Mouse (Mus musculus) heart, adult 8-10 months (tissue): ENCODE data around the gene Ube4a. TPM values are rescaled to one million over a fixed set of nuclear protein-coding genes. Genes with fewer than 3 reads are reported as not detected.

ENCODE experiments used
- DNase-seq: peaks from one replicate; pipeline ENCODE4 v3.0.0; 2022; ENCODE audit warnings: low spot score
- total RNA-seq, 4 experiments: library from RNA; stranded (reverse); gene quantifications; 2 replicates each; pipeline ENCODE4 v1.2.4; 2022

The Ube4a gene
- total RNA-seq, 4 experiments from 2014 or later: 33.8 to 42.1 (median 35.3) TPM

DNA sequence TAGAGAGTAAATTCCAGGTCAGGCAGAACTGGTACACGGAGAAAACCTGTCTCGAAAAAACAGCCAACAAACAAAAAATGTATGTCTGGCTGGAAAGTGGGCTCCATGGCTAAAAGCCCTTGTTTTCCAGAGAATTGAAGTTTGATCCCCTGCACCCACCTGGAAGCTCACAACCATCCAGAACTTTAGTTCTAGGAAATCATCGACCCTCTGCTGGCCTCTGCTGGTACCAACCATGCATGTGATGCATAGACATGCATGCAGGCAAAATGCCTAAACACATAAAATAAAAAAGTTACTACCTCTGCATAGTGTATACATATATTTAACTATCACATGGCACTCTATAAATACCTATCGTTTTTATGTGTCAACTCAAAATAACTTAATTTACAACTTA, 65.0 kb downstream of the Ube4a start:
- DNase-seq: no peak

- no peak for DNase-seq
Observed at GRCm38 (mm10) chr9:44899716-44900115, 65.7 kb downstream of the Ube4a start.

DNA sequence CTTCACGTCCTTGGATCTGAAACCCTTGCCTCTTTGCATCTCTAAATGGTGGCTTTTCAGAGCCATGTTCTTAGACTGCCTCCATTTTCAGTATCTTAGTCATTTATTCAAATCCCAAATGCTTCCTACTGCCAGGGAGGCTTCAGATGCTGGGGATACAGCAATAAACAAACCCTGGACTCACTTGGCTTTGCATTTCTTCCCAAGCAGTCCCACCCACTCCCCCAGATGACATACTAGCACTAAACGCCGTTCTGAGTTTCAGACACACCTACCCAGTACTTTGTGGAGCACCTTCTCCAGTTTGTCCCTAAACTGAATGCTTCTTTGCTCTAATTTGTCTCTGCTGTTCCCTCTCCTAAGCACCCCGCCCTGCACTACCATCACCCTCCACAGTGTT, 68.4 kb downstream of the Ube4a start:
- no peak for DNase-seq

- no peak for DNase-seq
Observed at GRCm38 (mm10) chr9:44892664-44893063, 72.7 kb downstream of the Ube4a start.

GRCm38 (mm10) chr9:44891210-44891609, 74.2 kb downstream of the Ube4a start:
- no peak for DNase-seq

DNA sequence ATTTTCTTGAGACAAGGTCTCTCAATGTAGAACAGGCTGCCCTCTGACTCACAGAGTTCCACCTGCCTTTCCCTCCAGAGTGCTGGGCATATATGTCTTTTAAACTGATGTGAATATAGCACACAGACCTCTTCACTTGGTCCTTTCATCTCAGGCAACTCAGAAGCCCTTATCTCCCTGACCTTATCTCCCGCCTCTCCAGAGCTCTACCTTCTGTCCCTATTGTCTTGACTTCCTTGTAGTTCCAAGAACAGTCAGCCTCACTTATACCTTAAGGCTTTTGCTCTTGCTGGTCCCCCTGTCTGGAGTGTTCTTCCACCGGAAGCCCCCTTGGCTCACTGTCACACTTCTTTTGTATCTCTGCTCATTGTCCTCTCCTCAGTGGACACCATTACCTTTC, 75.3 kb downstream of the Ube4a start:
- no peak for DNase-seq

DNA sequence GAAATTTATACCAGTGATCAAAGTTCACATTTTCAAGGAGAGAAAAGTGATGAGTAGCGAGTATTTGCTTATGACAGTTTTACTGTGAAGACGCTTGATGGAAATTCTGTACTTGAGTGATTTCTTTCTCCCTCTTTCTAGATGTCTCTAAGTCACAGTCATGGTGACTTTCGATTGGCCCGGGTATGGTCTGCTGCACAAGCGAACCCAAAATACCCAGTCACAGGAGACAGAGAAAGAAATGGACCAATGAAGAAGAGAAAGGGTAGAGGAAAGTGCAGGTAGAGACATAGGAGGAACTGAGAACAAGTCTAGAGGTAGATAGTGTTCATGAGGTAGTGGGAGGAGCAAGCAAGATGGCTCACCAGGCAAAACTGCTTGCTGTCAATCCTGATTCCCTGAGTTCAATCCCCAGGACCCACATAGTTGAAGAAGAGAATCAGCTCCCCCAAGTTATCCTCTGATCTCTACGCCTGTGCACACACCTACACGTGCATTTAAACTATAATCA, 77.2 kb downstream of the Ube4a start:
- no peak for DNase-seq

DNA sequence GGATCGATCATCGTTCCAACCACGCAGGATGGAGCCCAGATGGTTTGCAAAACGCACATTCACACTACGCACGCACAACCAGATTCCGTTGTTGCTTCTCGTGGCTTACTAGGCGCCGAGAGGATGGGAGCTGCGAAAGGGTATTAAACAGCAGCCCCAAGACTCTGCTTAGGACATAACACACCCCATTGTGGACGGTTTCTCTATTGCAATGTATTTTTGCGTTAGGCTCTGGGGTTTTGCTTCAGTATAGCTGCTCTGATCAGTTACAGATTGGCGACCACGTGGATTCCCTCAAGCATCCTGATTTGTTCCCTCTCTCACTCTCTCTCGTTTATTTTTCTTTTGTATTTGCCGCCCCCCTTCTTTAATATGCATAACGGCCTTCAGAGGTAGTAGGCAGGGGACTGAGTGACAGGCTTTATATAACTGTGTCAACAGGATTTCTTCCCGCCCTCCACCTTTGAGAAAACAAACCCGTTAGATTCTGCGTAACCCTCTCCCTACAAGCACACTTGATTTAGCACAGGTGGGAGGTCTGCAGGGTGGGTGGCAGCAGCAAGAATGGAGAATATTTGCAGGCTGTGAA, 82.3 kb downstream of the Ube4a start:
- no peak for DNase-seq

DNA sequence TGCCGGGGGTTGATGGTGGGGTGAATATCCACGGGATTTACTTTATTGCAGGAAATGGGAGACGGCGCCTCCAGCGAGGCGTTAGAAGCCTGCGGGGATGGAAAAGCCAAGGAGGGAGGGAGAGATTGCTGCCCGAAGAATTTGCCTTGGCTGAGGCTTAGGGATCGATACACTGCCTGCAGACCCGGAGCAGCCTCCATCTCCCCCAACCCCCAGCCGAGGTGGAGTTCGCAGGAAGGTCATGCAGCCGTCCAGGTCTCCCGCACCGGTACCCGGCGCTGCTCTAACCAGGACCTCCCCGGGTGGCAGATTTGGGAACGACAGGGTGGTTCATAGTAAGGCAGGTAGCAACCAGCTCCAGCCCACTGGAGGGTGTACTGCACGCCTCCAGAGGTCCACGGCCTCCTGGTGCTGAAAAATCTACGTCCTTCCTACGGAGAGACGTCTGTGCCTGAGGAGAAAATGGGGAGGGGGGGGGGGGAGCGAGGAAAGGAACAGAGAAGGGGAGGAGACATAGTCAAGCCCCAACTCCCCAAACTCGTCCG, 82.9 kb downstream of the Ube4a start:
- no peak for DNase-seq

DNA sequence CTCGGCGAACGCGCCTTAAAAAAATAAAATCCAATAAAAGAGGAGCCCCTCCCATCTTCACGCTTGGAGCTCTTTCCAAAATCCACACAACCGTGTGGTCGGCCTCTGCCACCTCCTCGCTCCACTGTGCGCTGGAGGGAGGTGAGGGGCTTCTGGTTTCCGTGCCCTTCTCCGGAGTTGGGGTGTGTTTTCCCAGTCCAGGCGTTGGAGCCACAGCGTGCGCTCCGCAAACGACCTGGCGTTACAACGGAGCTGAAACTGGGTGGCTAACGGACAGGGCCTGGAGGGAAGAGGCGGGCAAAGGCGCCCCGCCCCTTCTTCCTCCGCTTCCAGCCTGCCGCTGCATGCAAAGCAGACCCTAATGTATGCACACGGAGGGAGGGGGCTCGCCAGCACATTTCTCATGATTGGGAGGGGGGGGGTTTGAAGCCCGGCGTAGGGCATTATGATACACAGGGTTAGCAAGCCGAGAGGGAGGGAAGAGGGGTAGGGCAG, 83.4 kb downstream of the Ube4a start:
- DNase-seq: peak; percentile 69

DNA sequence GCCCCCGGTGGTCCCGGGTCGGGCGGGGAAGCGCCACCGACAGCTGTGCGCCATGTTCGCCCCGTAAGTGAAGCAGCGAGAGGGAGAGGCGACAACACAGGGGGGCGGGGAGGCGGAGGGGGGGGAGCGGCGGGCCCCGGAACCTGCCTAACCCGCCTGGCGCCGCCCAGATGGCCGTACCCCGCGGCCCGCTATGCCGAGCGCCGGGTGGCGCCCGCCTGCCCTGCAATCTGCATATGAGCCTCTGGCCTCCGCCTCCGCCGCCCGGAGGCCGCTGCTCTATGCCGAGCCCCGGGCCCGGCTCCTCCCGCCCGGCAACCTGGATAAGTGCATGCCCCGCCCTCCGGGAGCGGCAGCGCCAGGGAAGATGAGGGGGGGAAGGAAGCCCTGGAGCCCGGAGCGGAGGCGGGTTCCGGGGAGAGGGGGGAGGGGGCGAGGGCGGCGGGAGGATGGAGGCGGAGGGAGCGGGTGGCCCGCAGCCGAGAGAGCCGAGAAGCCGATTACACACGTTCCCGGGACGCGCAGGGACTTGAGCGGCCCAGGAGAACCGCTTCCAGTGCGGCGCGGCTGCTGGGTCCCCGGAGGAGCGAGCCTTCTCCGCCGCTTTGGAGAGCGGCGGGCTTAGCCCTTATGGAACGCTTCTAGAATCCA, 84.1 kb downstream of the Ube4a start, which contains the start of gene Kmt2a:
Kmt2a (minus strand) TSS at position 76 of the 651 bp plus-strand sequence.
- DNase-seq: peak; percentile 94

- no peak for DNase-seq
Observed at GRCm38 (mm10) chr9:44880309-44881081, 84.9 kb downstream of the Ube4a start.

DNA sequence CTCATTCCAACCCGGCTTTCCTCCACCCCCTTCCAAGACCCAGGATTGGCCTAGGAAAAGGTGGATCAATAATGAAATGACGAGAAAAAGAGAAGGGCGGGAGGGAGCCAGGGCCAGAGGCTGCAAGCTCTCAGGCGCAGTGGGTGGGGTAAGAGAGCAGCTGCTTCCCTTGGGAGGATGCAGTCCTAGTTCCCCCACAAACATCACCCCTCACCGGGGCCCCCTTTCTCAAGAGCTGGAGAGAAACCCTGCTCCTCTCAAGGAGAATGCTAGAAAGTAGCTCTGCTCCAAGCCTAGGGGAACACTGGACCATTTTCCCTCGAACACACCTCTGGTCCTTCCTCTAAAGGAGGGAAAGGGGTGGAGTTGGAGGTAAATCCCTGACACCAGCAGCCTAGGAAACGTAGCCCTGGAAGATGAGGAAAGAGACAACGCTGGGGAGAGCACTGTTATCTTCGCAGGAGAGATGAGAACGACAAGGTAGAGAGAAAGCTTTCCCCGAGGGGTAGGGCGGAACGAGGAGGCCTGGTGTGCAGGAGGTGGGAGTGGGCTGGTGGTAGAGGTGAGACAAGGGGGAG, 85.6 kb downstream of the Ube4a start:
- no peak for DNase-seq

DNA sequence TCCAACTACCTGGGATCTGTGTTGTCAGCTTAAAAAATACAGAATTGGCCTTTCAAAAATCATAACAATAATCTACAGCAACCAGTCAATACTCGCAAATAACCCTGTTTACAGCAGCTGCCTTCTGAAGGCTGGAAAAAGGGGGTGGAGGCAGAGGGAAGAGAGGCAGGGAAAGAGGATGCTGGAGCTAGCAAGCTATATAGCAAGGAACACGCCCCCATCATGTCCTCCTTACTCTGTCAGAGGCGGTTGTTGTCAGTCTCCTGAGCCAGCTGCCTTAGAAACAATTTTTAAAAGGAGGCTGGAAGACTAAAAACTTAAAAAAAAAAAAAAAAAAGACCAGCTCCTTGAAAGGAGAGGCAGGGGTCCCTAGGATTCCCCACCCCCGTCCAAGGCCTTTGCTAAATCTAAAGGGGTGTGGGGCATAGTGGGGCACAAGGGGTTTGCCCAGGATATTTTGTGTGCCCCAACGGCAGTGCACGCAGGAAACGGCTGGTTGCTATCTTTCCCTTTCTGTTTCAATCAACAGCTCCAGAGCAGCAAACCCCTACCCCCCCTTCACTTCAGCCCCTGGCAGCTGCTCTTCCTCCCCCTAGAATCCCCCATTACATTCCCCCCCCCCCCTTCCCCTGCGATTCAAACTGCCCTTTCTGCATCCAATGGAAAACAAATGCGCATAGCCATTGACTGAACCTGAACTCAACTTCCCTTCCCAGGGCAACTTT, 86.5 kb downstream of the Ube4a start:
- no peak for DNase-seq

GRCm38 (mm10) chr9:44877686-44878085, 87.7 kb downstream of the Ube4a start:
- DNase-seq: no peak

DNA sequence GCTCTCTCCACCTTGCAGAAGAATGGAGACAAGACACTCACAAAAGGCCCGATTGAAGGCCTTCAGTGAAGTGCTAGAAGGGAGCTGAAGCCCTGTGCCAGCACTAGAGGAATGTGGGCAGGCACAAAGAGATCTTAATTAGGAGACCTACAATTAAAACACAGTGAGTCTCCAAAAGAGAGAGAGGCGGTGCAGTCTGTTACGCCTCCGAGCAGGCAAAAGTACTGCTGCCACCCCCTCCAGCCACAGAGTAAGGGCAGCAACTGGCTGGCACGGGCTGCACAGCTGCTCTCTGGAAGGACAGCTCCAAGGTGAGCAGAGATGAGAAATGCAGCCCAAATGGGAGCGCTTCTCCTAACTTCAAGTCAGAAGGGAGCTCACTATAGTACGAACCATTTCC, 89.9 kb downstream of the Ube4a start:
- DNase-seq: no peak

DNA sequence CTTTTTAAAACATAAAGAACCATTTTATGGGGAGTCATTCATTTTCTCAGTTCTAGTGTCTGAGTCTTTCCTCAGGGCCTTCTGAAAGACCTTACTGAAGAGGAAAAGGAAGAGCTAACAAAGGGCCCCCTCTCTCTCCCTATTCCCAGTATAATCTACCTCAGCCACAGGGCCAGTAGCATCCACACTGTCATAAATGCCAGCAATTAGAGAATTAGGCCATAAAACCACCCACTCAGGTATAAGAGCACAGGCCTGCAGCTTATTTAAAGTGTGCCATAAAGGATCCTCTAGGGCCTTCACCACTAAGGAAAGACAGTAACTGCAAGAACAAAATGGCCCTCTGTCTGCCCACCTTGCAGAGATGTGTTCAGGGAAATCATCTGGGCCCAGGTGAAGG, 91.2 kb downstream of the Ube4a start:
- DNase-seq: no peak

- DNase-seq: no peak
Observed at GRCm38 (mm10) chr9:44873665-44874064, 91.7 kb downstream of the Ube4a start.
